Mouse (Mus musculus): ENCODE measurements around the gene Nfkbil1.
A peak's percentile ranks its signal among the peaks of the same experiment; 100 is the strongest.

The Nfkbil1 gene

GRCm38 (mm10) chr17:35174201-35174977 is 61.2 kb downstream of the Nfkbil1 start:
- no peak for DNase-seq

- no peak for DNase-seq
Observed at GRCm38 (mm10) chr17:35173329-35173728, 62.3 kb downstream of the Nfkbil1 start.

- DNase-seq = peak in 1 of 2 experiments; percentile 43
Observed at GRCm38 (mm10) chr17:35172445-35173234, 63.0 kb downstream of the Nfkbil1 start.
